Mouse (Mus musculus): ENCODE measurements around the gene Inka1. TPM values are rescaled to one million over a fixed set of nuclear protein-coding genes. Genes with fewer than 3 reads are reported as not detected.

Gene Inka1
- not detected for polyA plus RNA-seq (2014; fragmentation: Illumina TruSeq; extraction: RNeasy Lipid Tissue Mini Kit (QIAGEN cat#74804); ENCODE audit: low read depth, low replicate concordance)

DNA sequence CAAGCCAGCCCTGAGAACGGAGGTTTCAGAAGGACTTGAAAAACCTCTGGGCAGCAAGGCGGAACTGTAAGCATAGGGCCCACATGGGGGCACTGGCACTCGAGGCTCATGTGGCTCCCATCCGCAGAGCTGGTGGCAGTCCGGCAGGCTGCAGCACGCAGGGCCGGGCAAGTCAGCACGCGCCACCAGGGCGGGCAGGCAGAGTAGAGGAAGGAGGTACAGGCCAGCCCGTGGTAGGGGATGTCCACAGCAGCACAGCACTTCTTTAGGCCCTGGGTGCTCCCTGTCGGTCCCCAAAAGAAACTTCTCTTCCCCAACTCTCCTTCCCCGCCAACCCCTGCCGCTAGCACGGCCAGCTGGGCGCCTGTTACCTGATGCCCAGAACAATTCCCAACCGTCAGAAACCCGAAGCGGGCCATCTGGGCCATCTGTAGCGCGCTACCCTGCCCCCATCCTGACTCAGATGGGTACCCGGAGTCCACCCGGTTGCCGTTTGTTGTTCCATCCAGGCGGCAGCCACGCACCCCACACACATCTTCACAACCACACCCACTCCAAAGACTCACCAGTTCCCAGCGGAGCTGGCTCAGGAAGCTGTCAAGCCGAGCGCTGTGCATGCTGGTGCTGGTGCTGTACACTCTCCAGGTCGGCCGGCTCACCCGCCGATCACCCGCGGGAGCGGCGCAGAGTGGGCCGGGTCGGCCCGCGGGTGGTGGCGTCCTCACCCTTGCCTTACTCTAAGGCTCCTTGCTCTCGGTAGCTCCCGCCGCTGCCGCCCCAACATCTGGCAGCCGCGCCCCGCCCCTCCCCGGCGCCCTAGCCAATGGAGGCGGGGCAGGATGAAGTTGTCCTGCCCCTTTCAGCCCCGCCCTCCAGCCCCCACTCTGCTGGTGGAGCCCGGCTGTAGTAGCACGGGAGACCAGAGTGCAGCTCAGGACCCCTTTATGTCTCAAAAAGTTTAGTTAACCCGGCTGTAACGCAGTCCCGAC is at the start of gene Inka1:
Inka1 (minus strand) TSS at position 749 of the 989 bp plus-strand sequence.

DNA sequence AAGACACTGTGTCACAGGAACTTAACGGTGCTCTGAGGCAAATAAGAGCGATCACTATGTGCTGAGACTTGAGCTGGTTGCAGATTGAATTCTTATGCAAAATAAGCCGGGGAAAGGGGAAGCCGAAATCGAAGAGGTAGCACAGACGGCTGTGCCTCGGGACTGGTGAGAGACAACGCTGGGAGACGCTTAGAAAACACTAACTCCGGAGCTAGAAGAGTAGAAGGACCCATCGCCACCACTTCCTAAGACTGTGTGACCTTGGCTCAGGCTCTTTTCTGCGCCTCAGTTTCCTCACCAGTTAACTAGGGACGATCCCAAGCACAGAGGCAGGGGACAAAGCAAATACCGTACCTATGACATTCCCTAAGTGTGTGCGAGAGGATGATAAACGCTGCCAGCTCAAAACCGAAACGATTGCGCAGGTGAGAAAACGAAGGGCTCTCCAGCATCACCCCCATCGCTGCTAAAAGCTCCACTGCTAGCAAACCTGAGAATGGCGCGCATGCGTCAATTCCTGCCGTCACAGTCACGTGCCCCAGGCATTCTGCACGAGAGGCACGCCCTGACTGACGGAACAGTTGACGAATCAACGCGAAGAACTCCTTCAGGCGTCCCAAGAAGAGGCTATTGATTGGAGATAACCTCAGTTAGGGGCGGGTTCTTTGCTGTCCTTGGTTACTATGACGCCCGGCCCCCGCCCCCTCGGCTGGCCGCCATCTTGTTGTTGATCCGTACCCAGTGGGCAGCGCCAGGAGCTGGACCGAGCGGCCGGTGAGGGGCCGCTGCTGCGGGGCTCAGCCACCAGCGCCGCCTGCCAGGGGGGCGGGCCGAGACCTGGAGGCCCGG is 16.5 kb upstream of the Inka1 start, which contains the start of gene Ip6k1:
Ip6k1 (plus strand) TSS at position 580 of the 849 bp plus-strand sequence.

DNA sequence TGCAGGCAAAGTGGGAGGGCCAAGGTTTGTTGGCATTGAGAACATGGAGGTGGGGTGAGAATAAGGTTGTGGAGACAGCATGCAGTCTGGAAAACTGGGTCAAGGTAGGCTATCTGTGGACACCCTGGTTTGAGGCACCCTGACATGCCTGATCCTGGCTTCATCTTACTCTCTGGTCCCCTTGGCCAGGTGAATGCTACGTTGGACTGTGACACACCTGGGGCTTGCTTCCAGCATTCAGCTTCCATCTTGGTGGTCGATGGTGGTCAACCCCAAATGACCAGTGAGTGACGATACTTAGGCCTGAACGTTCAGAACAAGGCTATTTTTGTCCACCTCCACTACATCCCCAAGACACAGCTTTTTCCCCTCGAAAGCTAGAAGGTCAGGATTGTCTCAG is 10.4 kb upstream of the Inka1 start, which contains the start of gene Gm20662:
Gm20662 (plus strand) TSS at position 301 of the 400 bp plus-strand sequence.

DNA sequence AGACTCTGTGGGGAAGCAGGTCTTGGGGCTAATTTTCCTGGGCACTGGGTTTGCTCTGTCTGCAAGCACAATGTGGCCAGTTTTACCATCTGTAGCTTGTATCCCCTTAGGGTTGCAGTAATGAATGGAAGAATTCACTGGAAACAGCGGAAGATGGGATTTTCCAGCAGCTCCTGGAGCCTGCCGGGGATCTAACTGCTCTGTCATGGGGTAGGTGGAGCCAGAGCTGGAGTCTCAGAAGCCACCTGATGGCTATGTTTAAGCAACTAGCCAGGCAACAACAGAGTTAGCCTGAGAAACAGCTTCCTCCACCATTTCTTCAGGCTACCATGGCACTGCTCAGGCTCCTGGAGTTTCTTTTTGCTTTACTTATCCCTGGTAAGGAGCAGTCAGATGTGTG is 6.5 kb upstream of the Inka1 start, which contains the start of gene Cdhr4:
Cdhr4 (plus strand) TSS at position 301 of the 400 bp plus-strand sequence.

DNA sequence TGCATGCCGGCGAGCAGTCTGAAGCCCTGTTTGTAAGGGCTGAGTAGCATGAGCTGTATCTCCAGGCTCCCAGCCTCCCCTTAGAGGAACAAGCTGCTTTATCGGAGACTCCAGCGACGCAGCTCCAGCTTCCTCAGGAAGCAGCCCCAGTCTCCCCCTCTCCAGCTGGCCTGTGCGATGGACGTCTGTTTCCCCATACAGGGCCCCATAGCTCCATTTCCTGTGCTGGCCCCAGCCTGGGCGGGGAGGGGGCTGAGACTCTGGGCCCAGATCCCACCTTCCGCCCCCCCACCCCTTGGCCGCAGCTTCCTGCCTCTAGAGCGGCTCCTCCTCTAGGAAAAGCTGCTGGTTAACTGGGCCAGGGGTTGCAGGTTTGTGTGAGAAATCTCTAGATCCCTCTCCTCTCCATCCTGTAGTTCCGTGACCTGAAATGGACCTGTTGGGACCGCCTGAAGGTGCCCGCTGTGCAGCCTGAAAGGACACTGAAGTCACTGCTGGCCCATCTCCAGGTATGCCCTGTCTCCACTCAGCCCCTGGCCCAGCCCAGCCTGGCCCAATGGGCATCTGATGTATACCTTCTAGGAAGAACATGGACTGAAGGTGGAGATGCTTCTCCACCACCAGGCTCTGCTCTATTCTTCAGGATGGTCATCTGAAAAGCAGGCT is 2.9 kb downstream of the Inka1 start, which contains the start of gene Gm20661:
Gm20661 (plus strand) TSS at position 378 of the 666 bp plus-strand sequence.

DNA sequence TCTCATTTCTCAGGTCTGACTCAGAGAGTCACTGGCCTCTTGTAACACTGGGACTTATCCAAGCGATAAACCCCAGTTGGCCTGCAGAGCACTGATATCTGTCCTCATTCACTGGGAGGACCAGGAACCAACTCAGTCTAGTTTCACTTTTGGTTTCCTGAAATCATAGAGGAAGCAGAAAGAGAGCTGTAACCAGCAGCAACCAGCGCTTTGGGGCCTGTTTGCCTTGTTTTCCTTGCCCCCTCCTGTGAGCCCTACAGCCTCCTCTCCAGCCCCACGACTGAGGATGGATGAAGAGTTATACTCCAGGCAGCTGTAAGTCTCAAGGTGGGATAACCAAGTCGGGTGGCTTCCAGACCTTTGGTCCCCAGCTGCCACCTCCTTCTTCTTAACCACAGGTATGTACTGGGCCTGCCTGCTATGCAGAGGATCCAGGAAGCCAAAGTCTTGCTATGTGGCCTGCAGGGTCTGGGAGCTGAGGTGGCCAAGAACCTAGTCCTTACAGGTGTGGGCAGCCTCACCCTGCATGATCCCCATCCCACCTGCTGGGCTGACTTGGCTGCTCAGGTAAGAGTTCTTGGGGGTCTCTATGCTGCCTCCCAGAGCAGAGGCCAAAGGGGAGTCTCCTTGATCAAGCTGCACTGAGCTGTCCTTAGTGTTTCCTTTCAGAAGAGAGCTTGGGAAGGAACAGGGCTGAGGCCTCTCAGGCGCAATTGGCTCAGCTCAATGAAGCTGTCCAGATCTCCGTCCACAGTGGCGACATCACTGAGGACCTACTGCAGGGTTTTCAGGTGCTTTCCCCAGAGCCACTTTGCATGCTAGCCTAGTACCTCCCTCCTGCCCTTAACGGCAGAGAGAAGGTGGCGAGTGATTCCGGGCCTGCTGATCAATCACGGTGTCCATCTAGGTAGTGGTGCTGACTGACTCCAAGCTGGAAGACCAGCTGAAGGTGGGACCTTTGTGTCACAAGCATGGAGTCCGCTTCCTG is 10.0 kb downstream of the Inka1 start, which contains the start of gene Uba7:
Uba7 (plus strand) TSS at position 107 of the 988 bp plus-strand sequence.

DNA sequence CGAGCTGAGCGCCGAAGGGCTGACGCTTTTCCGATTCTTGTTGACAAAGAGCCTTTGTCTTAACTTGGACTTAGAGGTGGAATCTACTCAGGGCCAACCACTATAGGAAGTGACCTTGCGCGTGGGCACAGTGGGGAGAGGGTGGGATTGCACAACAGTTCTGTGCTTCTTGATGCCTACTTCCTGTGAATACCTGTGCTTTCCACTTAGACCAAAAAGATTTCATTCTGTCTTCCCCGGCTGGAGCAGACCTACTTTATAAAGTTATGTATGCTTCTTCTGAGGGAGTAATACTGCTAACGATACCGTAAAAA is 35.8 kb downstream of the Inka1 start, which contains the start of gene Traip:
Traip (plus strand) TSS at position 215 of the 314 bp plus-strand sequence.

DNA sequence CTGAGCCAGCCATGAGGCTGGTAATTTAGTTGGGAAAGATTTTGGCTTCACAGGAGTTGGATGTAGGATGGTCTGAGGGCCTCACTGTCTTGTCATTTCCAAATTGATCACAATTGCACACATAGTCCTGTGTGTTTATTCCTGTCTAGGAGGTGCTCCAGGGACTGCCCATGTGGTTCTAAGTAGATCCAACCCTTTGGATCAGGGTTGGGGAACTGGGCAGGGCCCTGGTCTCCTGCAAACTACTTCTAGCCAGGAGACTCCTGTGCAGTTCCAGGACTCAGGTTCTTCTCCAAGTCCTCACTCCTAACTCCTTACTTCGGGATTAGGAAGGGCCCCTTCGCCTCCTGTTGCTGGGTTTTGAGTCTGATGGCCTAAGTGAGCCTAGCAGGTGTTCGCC is 50.3 kb downstream of the Inka1 start, which contains the start of gene Camkv:
Camkv (plus strand) TSS at position 301 of the 400 bp plus-strand sequence.

Other genes starting within 250 kb of the Inka1 start
- 54.1 TPM for gene Rbm5, start 214.9 kb downstream of the Inka1 start, polyA plus RNA-seq (2014; fragmentation: Illumina TruSeq; extraction: RNeasy Lipid Tissue Mini Kit (QIAGEN cat#74804); ENCODE audit: low read depth, low replicate concordance)
- 42.4 TPM for gene Rbm6, start 112.6 kb downstream of the Inka1 start, polyA plus RNA-seq (2014; fragmentation: Illumina TruSeq; extraction: RNeasy Lipid Tissue Mini Kit (QIAGEN cat#74804); ENCODE audit: low read depth, low replicate concordance)
- gene Mon1a, start 97.7 kb downstream of the Inka1 start, polyA plus RNA-seq (2014; fragmentation: Illumina TruSeq; extraction: RNeasy Lipid Tissue Mini Kit (QIAGEN cat#74804); ENCODE audit: low read depth, low replicate concordance) = 0.37 TPM
- gene Mst1r, start 79.0 kb downstream of the Inka1 start, polyA plus RNA-seq (2014; fragmentation: Illumina TruSeq; extraction: RNeasy Lipid Tissue Mini Kit (QIAGEN cat#74804); ENCODE audit: low read depth, low replicate concordance) = not detected
- not detected for gene Actl11, start 57.4 kb downstream of the Inka1 start, polyA plus RNA-seq (2014; fragmentation: Illumina TruSeq; extraction: RNeasy Lipid Tissue Mini Kit (QIAGEN cat#74804); ENCODE audit: low read depth, low replicate concordance)
- not detected for gene Camkv, start 50.2 kb downstream of the Inka1 start, polyA plus RNA-seq (2014; fragmentation: Illumina TruSeq; extraction: RNeasy Lipid Tissue Mini Kit (QIAGEN cat#74804); ENCODE audit: low read depth, low replicate concordance)
- 0.13 TPM for gene Traip, start 35.7 kb downstream of the Inka1 start, polyA plus RNA-seq (2014; fragmentation: Illumina TruSeq; extraction: RNeasy Lipid Tissue Mini Kit (QIAGEN cat#74804); ENCODE audit: low read depth, low replicate concordance)
- 1.1 TPM for gene Uba7, start 10.4 kb downstream of the Inka1 start, polyA plus RNA-seq (2014; fragmentation: Illumina TruSeq; extraction: RNeasy Lipid Tissue Mini Kit (QIAGEN cat#74804); ENCODE audit: low read depth, low replicate concordance)
- gene Gm20661, start 2.8 kb downstream of the Inka1 start, polyA plus RNA-seq (2014; fragmentation: Illumina TruSeq; extraction: RNeasy Lipid Tissue Mini Kit (QIAGEN cat#74804); ENCODE audit: low read depth, low replicate concordance) = not detected
- gene Cdhr4, start 6.6 kb upstream of the Inka1 start, polyA plus RNA-seq (2014; fragmentation: Illumina TruSeq; extraction: RNeasy Lipid Tissue Mini Kit (QIAGEN cat#74804); ENCODE audit: low read depth, low replicate concordance) = not detected
- gene Gm20662, start 10.5 kb upstream of the Inka1 start, polyA plus RNA-seq (2014; fragmentation: Illumina TruSeq; extraction: RNeasy Lipid Tissue Mini Kit (QIAGEN cat#74804); ENCODE audit: low read depth, low replicate concordance) = not detected
- 24.5 TPM for gene Ip6k1, start 16.6 kb upstream of the Inka1 start, polyA plus RNA-seq (2014; fragmentation: Illumina TruSeq; extraction: RNeasy Lipid Tissue Mini Kit (QIAGEN cat#74804); ENCODE audit: low read depth, low replicate concordance)
- 2.0 TPM for gene Gmppb, start 63.4 kb upstream of the Inka1 start, polyA plus RNA-seq (2014; fragmentation: Illumina TruSeq; extraction: RNeasy Lipid Tissue Mini Kit (QIAGEN cat#74804); ENCODE audit: low read depth, low replicate concordance)
- not detected for gene Amigo3, start 67.3 kb upstream of the Inka1 start, polyA plus RNA-seq (2014; fragmentation: Illumina TruSeq; extraction: RNeasy Lipid Tissue Mini Kit (QIAGEN cat#74804); ENCODE audit: low read depth, low replicate concordance)
- gene Mst1, start 94.6 kb upstream of the Inka1 start, polyA plus RNA-seq (2014; fragmentation: Illumina TruSeq; extraction: RNeasy Lipid Tissue Mini Kit (QIAGEN cat#74804); ENCODE audit: low read depth, low replicate concordance) = 9.9 TPM
- gene Rnf123, start 97.5 kb upstream of the Inka1 start, polyA plus RNA-seq (2014; fragmentation: Illumina TruSeq; extraction: RNeasy Lipid Tissue Mini Kit (QIAGEN cat#74804); ENCODE audit: low read depth, low replicate concordance) = 1.7 TPM
- gene Apeh, start 108.7 kb upstream of the Inka1 start, polyA plus RNA-seq (2014; fragmentation: Illumina TruSeq; extraction: RNeasy Lipid Tissue Mini Kit (QIAGEN cat#74804); ENCODE audit: low read depth, low replicate concordance) = 28.2 TPM
- not detected for gene Bsn, start 204.5 kb upstream of the Inka1 start, polyA plus RNA-seq (2014; fragmentation: Illumina TruSeq; extraction: RNeasy Lipid Tissue Mini Kit (QIAGEN cat#74804); ENCODE audit: low read depth, low replicate concordance)

All from liver, adult 10 weeks (tissue).